Mouse (Mus musculus) embryonic facial prominence, embryonic 13.5 days (tissue): ENCODE measurements around the gene Arfgef3. TPM values are rescaled to one million over a fixed set of nuclear protein-coding genes. Genes with fewer than 3 reads are reported as not detected.
"Not testable (repeated sequence)": the region's sequence is repeated elsewhere in the genome, so short reads cannot be mapped to it uniquely, and the experiment has no call there.

Experiments used
- ATAC-seq: fragments of 200-750 bp; cut with Nextera tagmentation; 2 replicates; pipeline ENCODE4 v1.8.0; 2017; ENCODE audit warnings: low read depth; ENCODE audit not compliant: insufficient number of reproducible peaks, insufficient read depth, low FRiP score, low TSS enrichment
- H3K27ac ChIP-seq: fragments of 300-500 bp; sonication (generic); 2 replicates; pipeline ENCODE4 v1.5.1; 2015; ENCODE audit warnings: moderate library complexity, mild to moderate bottlenecking, inconsistent platforms
- H3K27me3 ChIP-seq: fragments of 300-500 bp; sonication (generic); 2 replicates; pipeline ENCODE4 v1.6.1; 2015; ENCODE audit warnings: mild to moderate bottlenecking, inconsistent platforms
- H3K36me3 ChIP-seq: fragments of 300-500 bp; sonication (generic); 2 replicates; pipeline ENCODE4 v1.6.1; 2015; ENCODE audit warnings: mild to moderate bottlenecking, inconsistent platforms
- H3K4me1 ChIP-seq: fragments of 300-500 bp; sonication (generic); 2 replicates; pipeline ENCODE4 v1.6.1; 2015; ENCODE audit warnings: inconsistent platforms
- H3K4me2 ChIP-seq: fragments of 300-500 bp; sonication (generic); 2 replicates; pipeline ENCODE4 v1.6.1; 2015; ENCODE audit warnings: moderate library complexity, mild to moderate bottlenecking, inconsistent platforms
- H3K4me3 ChIP-seq: fragments of 300-500 bp; sonication (generic); 2 replicates; pipeline ENCODE4 v1.5.1; 2015; ENCODE audit warnings: mild to moderate bottlenecking, inconsistent platforms
- H3K9ac ChIP-seq: fragments of 300-500 bp; sonication (generic); 2 replicates; pipeline ENCODE4 v1.6.1; 2015; ENCODE audit warnings: mild to moderate bottlenecking, inconsistent platforms
- H3K9me3 ChIP-seq: fragments of 300-500 bp; sonication (generic); 2 replicates; pipeline ENCODE4 v1.6.1; 2016; ENCODE audit warnings: inconsistent platforms
- WGBS: fragments of 180-500 bp; shearing (Covaris S2); methylation state at CpG from one replicate; pipeline ENCODE4 v1.1.7; 2015; ENCODE audit warnings: mixed read lengths; 5-methylcytosine and 5-hydroxymethylcytosine counted together
- polyA plus RNA-seq: library from polyadenylated mRNA; unstranded; fragments of >200 nt; fragmentation: Nextera tagmentation; extraction: Ambion mirVana; gene quantifications from 2 replicates; pipeline ENCODE4 v1.2.1, GENCODE M21; 2015

The Arfgef3 gene
- polyA plus RNA-seq, 1 experiment from 2014 or later = 0.44 TPM

DNA sequence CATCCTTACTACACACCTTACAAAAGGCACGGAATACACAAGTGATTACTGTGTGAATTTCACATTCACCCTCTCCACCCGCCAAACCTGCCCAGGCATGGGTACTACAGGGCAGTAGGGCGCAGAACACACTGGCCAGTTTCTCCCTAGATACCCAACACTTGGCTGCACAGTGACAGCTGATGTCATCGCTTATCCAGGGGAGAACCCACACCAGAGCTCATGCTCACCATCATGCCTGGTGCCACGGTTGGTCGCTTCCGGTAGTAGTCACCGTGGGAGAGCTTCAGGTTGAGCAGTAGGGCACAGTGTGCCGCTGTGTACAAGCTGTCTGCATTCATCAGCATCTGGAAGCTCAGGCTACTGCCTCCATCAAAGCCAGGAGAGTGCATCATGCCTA is 108.3 kb downstream of the Arfgef3 start:
- H3K9ac ChIP-seq = no peak overlapping the region
- no peak overlapping the region for H3K4me2 ChIP-seq
- H3K9me3 ChIP-seq = no peaks in the 10 kb centered on the region
- no peak overlapping the region for H3K4me3 ChIP-seq
- H3K27ac ChIP-seq = no peak overlapping the region
- no peaks in the 10 kb centered on the region for H3K36me3 ChIP-seq
- WGBS = 88% methylated on average over 9 of the region's 9 CpGs
- no peaks in the 10 kb centered on the region for H3K27me3 ChIP-seq
- ATAC-seq = no peak
- H3K4me1 ChIP-seq = no peaks in the 10 kb centered on the region

GRCm38 (mm10) chr10:18634405-18634985 is 109.3 kb downstream of the Arfgef3 start:
- no peak for ATAC-seq
- Histone ChIP-seq H3K9ac (no peak overlapping the region), H3K27ac (no peak overlapping the region), H3K9me3 (no peaks in the 10 kb centered on the region), H3K4me1 (no peaks in the 10 kb centered on the region), H3K4me3 (no peak overlapping the region), H3K36me3 (no peaks in the 10 kb centered on the region), H3K4me2 (no peak overlapping the region), H3K27me3 (no peaks in the 10 kb centered on the region)
- 83% methylated on average over 7 of the region's 7 CpGs for WGBS

DNA sequence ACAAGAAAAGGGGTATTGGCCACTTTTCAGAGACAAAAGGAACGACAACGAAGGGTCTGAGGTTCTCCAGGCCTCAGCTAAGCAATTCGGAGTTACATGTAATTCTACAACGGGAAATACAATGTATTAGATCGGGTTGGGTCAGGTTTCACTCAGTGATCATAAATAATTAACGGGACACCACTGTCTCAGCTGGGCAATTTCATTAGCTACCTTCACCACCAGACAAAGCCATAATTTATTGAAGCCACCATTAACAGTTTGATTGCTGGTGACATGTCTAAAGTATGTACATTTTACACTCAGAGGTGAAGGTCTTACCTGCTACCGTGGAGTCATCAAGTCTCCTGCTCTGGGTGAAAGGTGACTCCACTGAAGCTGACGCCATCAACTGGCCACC is 113.3 kb downstream of the Arfgef3 start:
- H3K9ac ChIP-seq = no peak overlapping the region
- WGBS = 83% methylated on average over 8 of the region's 8 CpGs
- no peak overlapping the region for H3K4me2 ChIP-seq
- no peak for ATAC-seq
- H3K9me3 ChIP-seq = no peaks in the 10 kb centered on the region
- H3K4me3 ChIP-seq = no peak overlapping the region
- H3K27ac ChIP-seq = no peak overlapping the region
- H3K27me3 ChIP-seq = no peaks in the 10 kb centered on the region
- H3K4me1 ChIP-seq = no peaks in the 10 kb centered on the region
- no peaks in the 10 kb centered on the region for H3K36me3 ChIP-seq

GRCm38 (mm10) chr10:18627530-18627929 is 116.2 kb downstream of the Arfgef3 start:
- H3K27me3 ChIP-seq = no peaks in the 10 kb centered on the region
- H3K9ac ChIP-seq = no peak overlapping the region
- no peaks in the 10 kb centered on the region for H3K36me3 ChIP-seq
- 84% methylated on average over 6 of the region's 6 CpGs for WGBS
- no peak overlapping the region for H3K27ac ChIP-seq
- H3K9me3 ChIP-seq = no peaks in the 10 kb centered on the region
- no peak for ATAC-seq
- no peak overlapping the region for H3K4me3 ChIP-seq
- no peak overlapping the region for H3K4me2 ChIP-seq
- no peaks in the 10 kb centered on the region for H3K4me1 ChIP-seq

DNA sequence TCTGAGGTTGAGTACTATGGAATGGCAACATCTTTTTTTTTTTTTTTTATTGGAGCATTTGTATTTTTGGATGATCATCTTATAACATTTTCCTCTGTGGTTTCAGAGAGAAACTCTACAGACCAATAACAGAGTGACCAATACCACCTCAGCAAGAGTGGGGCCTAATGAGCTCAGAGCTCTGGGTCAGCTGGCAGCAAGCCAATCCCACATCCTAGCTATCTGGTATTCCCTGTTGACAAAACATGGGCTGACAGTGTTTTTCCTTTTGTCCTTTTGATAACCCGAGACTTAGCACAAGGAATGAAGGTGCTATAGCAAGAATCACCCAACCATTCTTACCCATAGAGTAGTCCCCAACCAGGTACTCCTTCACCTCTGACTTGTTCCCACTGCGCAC is 131.0 kb downstream of the Arfgef3 start:
- no peaks in the 10 kb centered on the region for H3K9me3 ChIP-seq
- no peak for ATAC-seq
- H3K27ac ChIP-seq = no peak overlapping the region
- no peak overlapping the region for H3K4me3 ChIP-seq
- H3K36me3 ChIP-seq = no peaks in the 10 kb centered on the region
- no peak overlapping the region for H3K4me2 ChIP-seq
- 76% methylated on average over 2 of the region's 2 CpGs for WGBS
- H3K27me3 ChIP-seq = no peaks in the 10 kb centered on the region
- no peaks in the 10 kb centered on the region for H3K4me1 ChIP-seq
- no peak overlapping the region for H3K9ac ChIP-seq

- not testable (repeated sequence) for H3K4me3 ChIP-seq, H3K9ac ChIP-seq, H3K4me1 ChIP-seq, H3K36me3 ChIP-seq, H3K9me3 ChIP-seq, H3K27ac ChIP-seq, H3K27me3 ChIP-seq, H3K4me2 ChIP-seq, ATAC-seq
- WGBS = 54% methylated on average over 5 of the region's 5 CpGs
Measured at GRCm38 (mm10) chr10:18604827-18605535, 138.8 kb downstream of the Arfgef3 start.

- Histone ChIP-seq H3K27ac (no peak overlapping the region), H3K4me3 (no peak overlapping the region), H3K4me1 (no peaks in the 10 kb centered on the region), H3K36me3 (no peaks in the 10 kb centered on the region), H3K9me3 (no peaks in the 10 kb centered on the region), H3K9ac (no peak overlapping the region), H3K4me2 (no peak overlapping the region), H3K27me3 (no peaks in the 10 kb centered on the region)
- ATAC-seq = no peak
- WGBS = 20% methylated on average over 4 of the region's 4 CpGs
Measured at GRCm38 (mm10) chr10:18602030-18602429, 141.7 kb downstream of the Arfgef3 start.

- ATAC-seq = no peak
- WGBS = 92% methylated on average over 6 of the region's 6 CpGs
Measured at GRCm38 (mm10) chr10:18597601-18598000, 146.1 kb downstream of the Arfgef3 start.

GRCm38 (mm10) chr10:18589455-18589854 is 154.3 kb downstream of the Arfgef3 start:
- no peaks in the 10 kb centered on the region for H3K4me1 ChIP-seq
- no peaks in the 10 kb centered on the region for H3K9me3 ChIP-seq
- H3K27me3 ChIP-seq = no peaks in the 10 kb centered on the region
- 85% methylated on average over 5 of the region's 5 CpGs for WGBS
- no peak overlapping the region for H3K9ac ChIP-seq
- no peaks in the 10 kb centered on the region for H3K36me3 ChIP-seq
- ATAC-seq = no peak
- no peak overlapping the region for H3K4me2 ChIP-seq
- no peak overlapping the region for H3K27ac ChIP-seq
- no peak overlapping the region for H3K4me3 ChIP-seq

More at GRCm38 (mm10) chr10:18597601-18598000, 146.1 kb downstream of the Arfgef3 start:
- no peaks in the 10 kb centered on the region for H3K27me3 ChIP-seq
- no peak overlapping the region for H3K4me2 ChIP-seq
- H3K9me3 ChIP-seq = no peaks in the 10 kb centered on the region
- H3K36me3 ChIP-seq = no peaks in the 10 kb centered on the region
- no peak overlapping the region for H3K4me3 ChIP-seq
- H3K9ac ChIP-seq = no peak overlapping the region
- no peak overlapping the region for H3K27ac ChIP-seq
- H3K4me1 ChIP-seq = no peaks in the 10 kb centered on the region

- H3K4me1 ChIP-seq = no peaks in the 10 kb centered on the region
- no peak overlapping the region for H3K9ac ChIP-seq
- no peak overlapping the region for H3K27ac ChIP-seq
- no peaks in the 10 kb centered on the region for H3K9me3 ChIP-seq
- H3K4me3 ChIP-seq = no peak overlapping the region
- H3K4me2 ChIP-seq = no peak overlapping the region
- no peak for ATAC-seq
- 14% methylated on average over 7 of the region's 7 CpGs for WGBS
- H3K36me3 ChIP-seq = no peaks in the 10 kb centered on the region
- no peaks in the 10 kb centered on the region for H3K27me3 ChIP-seq
Measured at GRCm38 (mm10) chr10:18584188-18584587, 159.6 kb downstream of the Arfgef3 start.

- no peaks in the 10 kb centered on the region for H3K9me3 ChIP-seq
- WGBS = 46% methylated on average over 2 of the region's 2 CpGs
- no peak overlapping the region for H3K4me2 ChIP-seq
- no peak overlapping the region for H3K4me3 ChIP-seq
- H3K9ac ChIP-seq = no peak overlapping the region
- no peaks in the 10 kb centered on the region for H3K27me3 ChIP-seq
- H3K36me3 ChIP-seq = no peaks in the 10 kb centered on the region
- H3K4me1 ChIP-seq = no peaks in the 10 kb centered on the region
- no peak for ATAC-seq
- no peak overlapping the region for H3K27ac ChIP-seq
Measured at GRCm38 (mm10) chr10:18572581-18572980, 171.2 kb downstream of the Arfgef3 start.

GRCm38 (mm10) chr10:18562940-18563339 is 180.8 kb downstream of the Arfgef3 start:
- H3K9me3 ChIP-seq = no peaks in the 10 kb centered on the region
- ATAC-seq = no peak
- H3K36me3 ChIP-seq = no peaks in the 10 kb centered on the region
- H3K4me1 ChIP-seq = no peaks in the 10 kb centered on the region
- H3K4me2 ChIP-seq = no peak overlapping the region
- H3K27ac ChIP-seq = no peak overlapping the region
- WGBS = 5% methylated on average over 4 of the region's 4 CpGs
- no peak overlapping the region for H3K4me3 ChIP-seq
- H3K9ac ChIP-seq = no peak overlapping the region
- peaks cover 5% of the 10 kb centered on the region; the same call in 1 of the 2 replicates for H3K27me3 ChIP-seq
